Mouse (Mus musculus) liver, adult 2 months (tissue): ENCODE measurements around the gene Grin2d. TPM values are rescaled to one million over a fixed set of nuclear protein-coding genes. Genes with fewer than 3 reads are reported as not detected.
"Not testable (repeated sequence)": the region's sequence is repeated elsewhere in the genome, so short reads cannot be mapped to it uniquely, and the experiment has no call there.

Experiments
- DNase-seq: peaks from one replicate; pipeline ENCODE4 v3.0.0-alpha.2; 2011; ENCODE audit warnings: low read depth, low spot score; ENCODE audit errors: extremely low read depth
- H3K27ac ChIP-seq: fragments of 200-500 bp; replicated peaks from 2 replicates; pipeline ENCODE4 v1.5.1; 2012; ENCODE audit warnings: low read depth, mild to moderate bottlenecking, control low read depth, inconsistent platforms, low read length; ENCODE audit not compliant: insufficient read depth
- H3K27me3 ChIP-seq: fragments of 200-500 bp; 2 replicates; pipeline ENCODE4 v1.6.1; 2012; ENCODE audit warnings: mild to moderate bottlenecking, moderate library complexity, low read length, inconsistent platforms; ENCODE audit not compliant: control insufficient read depth, insufficient read depth
- H3K36me3 ChIP-seq: fragments of 200-500 bp; 2 replicates; pipeline ENCODE4 v1.6.1; 2012; ENCODE audit warnings: low read length, inconsistent platforms; ENCODE audit not compliant: control insufficient read depth, insufficient read depth
- H3K4me1 ChIP-seq: fragments of 200-500 bp; 2 replicates; pipeline ENCODE4 v1.6.1; 2011; ENCODE audit warnings: low read length; ENCODE audit not compliant: control insufficient read depth, insufficient read depth
- H3K4me3 ChIP-seq: fragments of 200-500 bp; 2 replicates; pipeline ENCODE4 v1.5.1; 2011; ENCODE audit warnings: low read depth, mild to moderate bottlenecking, control low read depth, low read length, moderate library complexity; ENCODE audit not compliant: insufficient read depth
- H3K79me2 ChIP-seq: fragments of 200-500 bp; 2 replicates; pipeline ENCODE4 v1.6.1; 2012; ENCODE audit warnings: inconsistent platforms, mild to moderate bottlenecking, low read length, moderate library complexity; ENCODE audit not compliant: control insufficient read depth, insufficient read depth
- H3K9ac ChIP-seq: fragments of 200-500 bp; 2 replicates; pipeline ENCODE4 v1.6.1; 2012; ENCODE audit warnings: low read depth, mild to moderate bottlenecking, control low read depth, inconsistent platforms, low read length
- CTCF ChIP-seq: fragments of 200-500 bp; IDR thresholded peaks from 2 replicates; pipeline ENCODE4 v1.5.1; 2011; ENCODE audit warnings: low read depth, low read length, control low read depth
- POLR2A ChIP-seq: fragments of 200-500 bp; IDR thresholded peaks from 2 replicates; pipeline ENCODE4 v1.6.1; 2011; ENCODE audit warnings: low read length, control low read depth; ENCODE audit not compliant: insufficient read depth; ENCODE audit errors: extremely low read depth
- WGBS: fragments of 180-500 bp; shearing (Covaris S2); methylation state at CpG from one replicate; pipeline ENCODE4 v1.1.7; 2018; 5-methylcytosine and 5-hydroxymethylcytosine counted together
- polyA plus RNA-seq: library from polyadenylated mRNA; depleted of rRNA; stranded (reverse); fragments of >200 nt; gene quantifications from 2 replicates; pipeline ENCODE4 v1.2.3, GENCODE M21; 2012; rRNA removed
- total RNA-seq: library from RNA; depleted of rRNA; stranded (reverse); fragments of >200 nt; gene quantifications from 2 replicates; pipeline ENCODE4 v1.2.3, GENCODE M21; 2014; rRNA removed

The Grin2d gene
- total RNA-seq, result under 0.01 and 0.07 TPM in 2 replicates
- polyA plus RNA-seq, result 0.19 and 0.20 TPM in 2 replicates

GRCm38 (mm10) chr7:45878278-45878677 is at the start of gene Grin2d:
Gene Grin2d, minus strand, starts transcription at chr7:45878378.
- H3K4me3 ChIP-seq, H3K4me1 ChIP-seq, DNase-seq, H3K27ac ChIP-seq, H3K9ac ChIP-seq, H3K27me3 ChIP-seq: not testable (repeated sequence)
- H3K36me3 ChIP-seq, result peaks cover 45% of the 10 kb centered on the region
- WGBS, result 87% methylated on average over 1 of the region's 1 CpGs
- peaks cover 20% of the 10 kb centered on the region; the same call in 1 of the 2 replicates for H3K79me2 ChIP-seq

DNA sequence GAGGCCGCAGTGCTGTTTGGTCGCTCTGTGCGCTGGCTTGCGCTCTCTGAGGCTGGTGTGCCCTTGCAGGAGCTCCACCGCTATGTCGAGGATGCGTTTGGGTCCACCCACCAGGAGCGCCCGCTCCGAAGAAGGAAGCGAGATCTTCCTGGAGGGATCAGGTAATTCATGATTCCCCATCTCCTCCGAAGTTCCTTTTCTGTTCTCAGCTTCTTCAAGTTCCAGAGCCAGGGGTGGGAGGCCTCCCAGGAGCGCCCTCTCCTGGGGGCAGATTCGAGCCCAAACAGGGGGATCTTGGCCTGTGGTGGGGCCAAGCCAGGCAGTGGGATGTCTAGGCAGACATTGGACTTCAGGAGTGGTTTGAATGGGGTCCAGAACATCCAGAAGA is 46.2 kb upstream of the Grin2d start:
- no peak overlapping the region for H3K27ac ChIP-seq
- TF ChIP-seq CTCF, result no peak
- TF ChIP-seq POLR2A, result no peak
- H3K4me1 ChIP-seq, result no peaks in the 10 kb centered on the region
- no peak for DNase-seq
- WGBS, result 17% methylated on average over 14 of the region's 14 CpGs
- peak overlapping the region; percentile 30; the same call in 1 of the 2 replicates for H3K4me3 ChIP-seq
- no peaks in the 10 kb centered on the region for H3K79me2 ChIP-seq
- H3K36me3 ChIP-seq, result no peaks in the 10 kb centered on the region
- no peak overlapping the region; the same call in 1 of the 2 replicates for H3K9ac ChIP-seq
- no peaks in the 10 kb centered on the region for H3K27me3 ChIP-seq

DNA sequence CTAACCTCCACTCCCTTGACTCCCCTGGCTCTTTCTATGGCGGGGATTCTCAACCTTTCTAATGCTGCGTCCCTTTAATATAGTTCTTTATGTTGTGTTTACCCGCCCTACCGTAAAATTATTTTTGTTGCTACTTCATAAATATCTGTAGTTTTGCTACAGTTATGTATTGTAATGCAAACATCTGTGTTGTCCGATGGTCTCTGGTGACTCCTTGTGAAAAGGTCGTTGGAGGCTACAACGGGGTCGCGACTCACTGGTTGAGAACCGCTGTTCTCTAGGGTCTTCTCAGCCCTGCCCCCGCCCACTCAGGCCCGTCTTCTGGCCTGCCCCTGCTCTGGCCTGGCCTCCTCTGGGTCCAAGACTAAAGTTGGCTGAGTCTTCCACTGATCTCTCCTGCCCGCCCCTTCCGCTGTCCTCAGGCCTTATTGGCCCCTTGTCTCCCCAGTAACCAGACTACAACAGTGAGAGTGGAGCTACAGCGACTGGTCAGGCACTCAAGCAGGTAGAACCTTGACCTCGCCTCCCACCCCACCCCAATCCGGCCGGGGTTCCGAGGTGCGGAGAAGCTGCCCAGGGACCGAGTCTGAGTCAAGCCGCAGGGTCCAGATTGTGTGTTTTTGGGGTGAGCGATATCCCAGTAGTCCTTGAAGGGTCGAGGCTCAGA is 45.7 kb upstream of the Grin2d start, which contains the start of gene Ccdc114:
TSS of gene Ccdc114 (plus strand) at position 311 of the 667 bp plus-strand sequence.
- 6% methylated on average over 24 of the region's 24 CpGs for WGBS
- TF ChIP-seq CTCF (no peak), POLR2A (0 out of 2 replicates have a peak, but pooled peaks have one; percentile 24)
- H3K4me1 ChIP-seq, result no peaks in the 10 kb centered on the region
- H3K36me3 ChIP-seq, result no peaks in the 10 kb centered on the region
- H3K27me3 ChIP-seq, result no peaks in the 10 kb centered on the region
- H3K79me2 ChIP-seq, result no peaks in the 10 kb centered on the region
- peak; percentile 22 for DNase-seq
- H3K27ac ChIP-seq, result peak within 1 kb of the TSS; percentile 62
- peak within 1 kb of the TSS; percentile 56 for H3K9ac ChIP-seq
- peak within 1 kb of the TSS; percentile 42 for H3K4me3 ChIP-seq

GRCm38 (mm10) chr7:45922928-45923761 is 45.0 kb upstream of the Grin2d start:
- DNase-seq, result peak; percentile 70
- H3K79me2 ChIP-seq, result no peaks in the 10 kb centered on the region
- TF ChIP-seq POLR2A (0 out of 2 replicates have a peak, but pooled peaks have one; percentile 24), CTCF (no peak)
- H3K27ac ChIP-seq, result peak overlapping the region; percentile 62
- peak overlapping the region; percentile 53 for H3K9ac ChIP-seq
- H3K4me3 ChIP-seq, result peak overlapping the region; percentile 42
- H3K36me3 ChIP-seq, result no peaks in the 10 kb centered on the region
- H3K4me1 ChIP-seq, result no peaks in the 10 kb centered on the region
- WGBS, result 2% methylated on average over 37 of the region's 37 CpGs
- H3K27me3 ChIP-seq, result no peaks in the 10 kb centered on the region

DNA sequence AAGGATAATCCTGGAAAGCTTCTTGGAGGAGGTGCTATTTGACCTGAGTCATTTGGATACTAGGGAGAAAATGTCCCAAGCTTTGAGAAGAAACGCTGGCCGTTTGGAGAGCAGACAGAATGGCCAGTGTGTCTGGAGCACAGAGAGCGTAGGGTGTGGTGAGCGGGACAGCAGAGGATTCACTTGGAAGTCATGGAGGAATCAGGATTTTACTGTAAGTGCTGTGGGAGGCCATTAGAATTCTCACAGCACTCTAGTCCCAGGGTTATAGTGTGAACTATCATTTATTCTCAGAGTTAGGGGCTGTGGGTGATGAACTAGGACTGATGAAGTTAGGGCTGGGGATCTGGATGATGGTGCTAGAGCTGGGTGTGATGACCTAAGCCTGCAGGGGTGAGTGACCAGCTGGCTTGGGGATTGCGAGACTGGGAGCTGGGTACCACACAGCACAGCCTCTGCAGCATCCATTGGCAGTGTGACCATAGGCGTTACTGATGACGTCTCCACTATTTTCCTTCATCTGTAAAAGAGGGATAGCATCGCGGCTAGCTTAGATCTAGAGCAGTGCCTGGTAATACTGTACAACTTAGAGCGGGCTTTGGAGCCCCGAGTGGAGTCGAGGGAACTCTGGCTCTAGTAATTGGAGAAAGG is 43.9 kb upstream of the Grin2d start:
- WGBS, result 81% methylated on average over 12 of the region's 12 CpGs
- no peaks in the 10 kb centered on the region for H3K27me3 ChIP-seq
- no peak for DNase-seq
- no peak overlapping the region for H3K4me3 ChIP-seq
- TF ChIP-seq POLR2A (no peak), CTCF (no peak)
- H3K9ac ChIP-seq, result no peak overlapping the region
- peak overlapping the region; percentile 16; the same call in 1 of the 2 replicates for H3K27ac ChIP-seq
- H3K36me3 ChIP-seq, result no peaks in the 10 kb centered on the region
- H3K79me2 ChIP-seq, result no peaks in the 10 kb centered on the region
- no peaks in the 10 kb centered on the region for H3K4me1 ChIP-seq
